Mouse (Mus musculus): ENCODE measurements around the gene Exoc2. TPM values are rescaled to one million over a fixed set of nuclear protein-coding genes. Genes with fewer than 3 reads are reported as not detected.

Gene Exoc2
- polyA plus RNA-seq, 1 experiment = 9.2 TPM

DNA sequence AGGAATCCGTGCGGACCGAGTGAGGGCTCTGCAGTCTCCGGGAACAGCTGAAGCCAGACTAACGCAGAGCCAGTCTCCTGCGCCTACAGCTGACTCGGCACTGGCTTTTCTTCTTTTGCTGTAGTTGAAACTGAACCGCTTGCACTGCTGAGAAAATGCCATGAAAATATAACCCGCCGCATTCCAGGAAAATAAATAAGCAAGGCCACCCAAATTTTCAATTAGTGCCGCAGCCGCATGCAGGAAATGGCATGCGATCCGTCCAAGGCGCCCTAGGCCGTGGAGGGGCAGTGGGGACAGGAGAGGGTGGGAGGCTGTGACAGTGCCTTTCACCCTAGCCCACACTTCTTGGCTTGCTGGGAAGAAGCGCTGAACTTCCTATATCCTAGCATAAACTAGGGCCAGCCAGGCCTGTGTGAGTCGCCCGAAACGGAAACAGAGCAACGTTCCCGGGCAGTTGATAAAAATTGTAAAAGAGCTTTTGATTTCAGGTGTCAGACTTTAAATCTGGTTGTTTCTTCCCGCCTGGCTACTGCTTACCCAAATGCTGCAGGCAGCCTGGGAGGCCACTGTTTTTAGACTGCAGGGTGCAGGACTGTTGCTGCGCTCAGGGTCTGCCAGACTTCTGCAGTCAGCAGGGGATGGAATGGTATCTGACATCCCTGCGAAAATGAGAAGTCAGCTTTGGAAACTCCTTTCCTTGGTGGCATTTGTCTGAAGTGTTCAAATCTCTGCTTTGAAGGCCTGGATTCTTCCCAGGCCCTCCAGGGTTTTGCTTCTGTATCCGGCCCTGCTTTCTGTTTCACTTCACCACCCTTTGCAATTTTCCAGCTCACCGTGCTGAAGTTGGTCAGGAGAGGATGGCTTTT is 11.9 kb upstream of the Exoc2 start:
- peak overlapping the region; percentile 85 for H3K27ac ChIP-seq (replicated peaks; ENCODE audit: low read depth, low read length)

GRCm38 (mm10) chr13:30985275-30985597 is 11.3 kb upstream of the Exoc2 start:
- H3K27ac ChIP-seq (replicated peaks; ENCODE audit: low read depth, low read length) = peak overlapping the region; percentile 85
- H3K4me3 ChIP-seq (ENCODE audit: insufficient read depth, low read depth, low read length) = peak overlapping the region; percentile 75
- H3K4me1 ChIP-seq (ENCODE audit: control insufficient read depth, insufficient read depth, insufficient read length, low read length) = no peaks in the 10 kb centered on the region

More for the DNA sequence above, 11.9 kb upstream of the Exoc2 start:
- H3K4me1 ChIP-seq (ENCODE audit: control insufficient read depth, insufficient read depth, insufficient read length, low read length) = no peaks in the 10 kb centered on the region
- peak overlapping the region; percentile 75 for H3K4me3 ChIP-seq (ENCODE audit: insufficient read depth, low read depth, low read length)

- Histone ChIP-seq H3K4me1 (ENCODE audit: control insufficient read depth, insufficient read depth, insufficient read length, low read length) (no peaks in the 10 kb centered on the region), H3K27ac (replicated peaks; ENCODE audit: low read depth, low read length) (no peak overlapping the region), H3K4me3 (ENCODE audit: insufficient read depth, low read depth, low read length) (no peak overlapping the region)
These were observed 7.8 kb upstream of the Exoc2 start for GRCm38 (mm10) chr13:30981666-30982065.

DNA sequence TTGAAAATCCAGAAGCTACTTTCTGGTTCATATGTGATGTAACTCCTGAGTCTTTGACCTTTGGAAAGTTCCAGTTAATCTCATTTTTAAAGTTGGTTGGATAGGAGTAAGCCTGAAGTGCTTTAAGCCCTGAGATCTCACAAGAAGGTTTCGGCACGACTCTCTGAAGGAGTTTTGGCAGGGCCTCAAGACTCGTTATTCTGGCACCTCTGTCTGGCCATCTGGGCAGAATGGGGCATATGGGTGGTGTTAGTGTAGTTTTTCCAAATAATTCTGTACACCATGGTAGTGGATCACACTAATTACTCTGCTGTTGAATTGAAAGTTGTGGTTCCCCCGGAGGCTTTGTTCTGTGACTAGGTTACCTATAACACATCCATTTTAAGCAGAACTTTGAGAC is 4.3 kb upstream of the Exoc2 start:
- Histone ChIP-seq H3K4me3 (ENCODE audit: insufficient read depth, low read depth, low read length) (no peak overlapping the region), H3K27ac (replicated peaks; ENCODE audit: low read depth, low read length) (no peak overlapping the region), H3K4me1 (ENCODE audit: control insufficient read depth, insufficient read depth, insufficient read length, low read length) (no peaks in the 10 kb centered on the region; the same call in 1 of the 2 replicates)

GRCm38 (mm10) chr13:30976536-30977084 is 2.7 kb upstream of the Exoc2 start:
- no peaks in the 10 kb centered on the region; the same call in none of the 2 replicates for H3K4me1 ChIP-seq (ENCODE audit: control insufficient read depth, insufficient read depth, insufficient read length, low read length)
- H3K27ac ChIP-seq (replicated peaks; ENCODE audit: low read depth, low read length) = no peak overlapping the region
- no peak overlapping the region for H3K4me3 ChIP-seq (ENCODE audit: insufficient read depth, low read depth, low read length)

GRCm38 (mm10) chr13:30974247-30974630 is 346 bp upstream of the Exoc2 start:
- Histone ChIP-seq H3K4me3 (ENCODE audit: insufficient read depth, low read depth, low read length) (peak overlapping the region; percentile 94), H3K4me1 (ENCODE audit: control insufficient read depth, insufficient read depth, insufficient read length, low read length) (no peaks in the 10 kb centered on the region; the same call in none of the 2 replicates), H3K27ac (replicated peaks; ENCODE audit: low read depth, low read length) (peak overlapping the region; percentile 24)

GRCm38 (mm10) chr13:30972102-30972501 is 1.8 kb downstream of the Exoc2 start:
- H3K4me1 ChIP-seq (ENCODE audit: control insufficient read depth, insufficient read depth, insufficient read length, low read length) = no peaks in the 10 kb centered on the region; the same call in none of the 2 replicates
- no peak overlapping the region for H3K27ac ChIP-seq (replicated peaks; ENCODE audit: low read depth, low read length)
- no peak overlapping the region for H3K4me3 ChIP-seq (ENCODE audit: insufficient read depth, low read depth, low read length)

DNA sequence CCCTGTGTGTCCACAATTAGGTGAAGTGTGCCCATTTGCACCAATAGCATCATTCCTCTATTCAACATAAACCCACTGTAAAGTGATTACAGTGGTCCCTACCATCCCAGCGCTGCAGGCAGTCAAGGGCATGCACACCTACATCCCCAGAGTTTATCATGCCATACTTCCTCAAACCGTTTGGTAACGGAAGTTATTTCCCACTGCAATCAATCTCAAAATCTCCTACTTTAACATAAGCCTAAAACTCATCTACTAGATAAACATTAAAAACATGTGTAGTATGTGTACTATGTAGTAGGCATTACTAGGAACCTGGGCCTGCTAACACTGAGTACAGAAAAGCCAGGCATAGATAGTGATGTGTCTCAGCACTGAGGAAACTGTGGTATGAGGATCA is 2.8 kb downstream of the Exoc2 start:
- H3K4me3 ChIP-seq (ENCODE audit: insufficient read depth, low read depth, low read length) = no peak overlapping the region
- peaks cover 3% of the 10 kb centered on the region for H3K4me1 ChIP-seq (ENCODE audit: control insufficient read depth, insufficient read depth, insufficient read length, low read length)
- H3K27ac ChIP-seq (replicated peaks; ENCODE audit: low read depth, low read length) = no peak overlapping the region

GRCm38 (mm10) chr13:30968311-30968710 is 5.6 kb downstream of the Exoc2 start:
- Histone ChIP-seq H3K4me1 (ENCODE audit: control insufficient read depth, insufficient read depth, insufficient read length, low read length) (peaks cover 3% of the 10 kb centered on the region), H3K27ac (replicated peaks; ENCODE audit: low read depth, low read length) (no peak overlapping the region), H3K4me3 (ENCODE audit: insufficient read depth, low read depth, low read length) (no peak overlapping the region)

DNA sequence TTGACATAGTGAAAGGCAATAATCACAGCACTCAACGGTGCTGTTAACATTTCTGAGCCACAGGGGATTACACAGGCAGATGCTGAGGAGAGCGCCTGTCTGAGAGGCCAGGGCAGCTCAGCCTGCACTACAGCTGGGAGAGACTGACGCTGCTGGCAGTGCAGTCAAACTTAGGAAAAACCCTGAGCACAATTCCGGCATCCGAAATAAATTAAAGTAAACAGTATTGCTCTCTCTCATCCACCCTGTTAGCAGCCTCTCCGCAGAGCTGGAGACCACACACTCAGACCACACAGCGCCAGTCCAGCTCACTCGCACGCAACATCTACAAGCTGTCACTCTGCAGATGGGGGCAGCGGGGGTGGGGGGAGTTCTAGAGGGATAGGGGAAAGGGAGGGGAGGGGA is 7.4 kb downstream of the Exoc2 start:
- H3K27ac ChIP-seq (replicated peaks; ENCODE audit: low read depth, low read length) = no peak overlapping the region
- H3K4me3 ChIP-seq (ENCODE audit: insufficient read depth, low read depth, low read length) = no peak overlapping the region
- H3K4me1 ChIP-seq (ENCODE audit: control insufficient read depth, insufficient read depth, insufficient read length, low read length) = peaks cover 3% of the 10 kb centered on the region

DNA sequence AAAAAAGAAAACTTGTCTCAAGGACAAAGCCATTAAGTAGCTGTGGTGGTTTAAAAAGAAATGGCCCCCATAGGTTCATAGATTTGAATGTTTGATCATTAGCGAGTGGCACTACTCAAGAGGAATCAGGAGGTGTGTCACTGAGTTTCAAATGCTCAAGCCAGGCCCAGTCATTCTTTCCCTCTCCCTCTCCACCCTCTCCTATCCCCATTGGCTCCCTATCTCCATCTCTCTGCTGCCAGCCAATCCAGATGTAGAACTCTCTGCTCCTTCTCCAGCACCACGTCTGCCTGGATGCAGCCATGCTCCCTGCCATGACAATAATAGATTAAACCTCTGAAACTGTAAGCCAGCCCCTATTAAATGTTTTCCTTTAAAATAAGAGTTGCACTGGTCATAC is 12.0 kb downstream of the Exoc2 start:
- no peak overlapping the region for H3K27ac ChIP-seq (replicated peaks; ENCODE audit: low read depth, low read length)

GRCm38 (mm10) chr13:30960714-30961113 is 13.2 kb downstream of the Exoc2 start:
- Histone ChIP-seq H3K4me3 (ENCODE audit: insufficient read depth, low read depth, low read length) (no peak overlapping the region), H3K4me1 (ENCODE audit: control insufficient read depth, insufficient read depth, insufficient read length, low read length) (peaks cover 7% of the 10 kb centered on the region; the same call in 1 of the 2 replicates), H3K27ac (replicated peaks; ENCODE audit: low read depth, low read length) (no peak overlapping the region)

More for the DNA sequence above, 12.0 kb downstream of the Exoc2 start:
- peaks cover 10% of the 10 kb centered on the region for H3K4me1 ChIP-seq (ENCODE audit: control insufficient read depth, insufficient read depth, insufficient read length, low read length)
- H3K4me3 ChIP-seq (ENCODE audit: insufficient read depth, low read depth, low read length) = no peak overlapping the region

- H3K4me3 ChIP-seq (ENCODE audit: insufficient read depth, low read depth, low read length) = no peak overlapping the region
- peaks cover 7% of the 10 kb centered on the region for H3K4me1 ChIP-seq (ENCODE audit: control insufficient read depth, insufficient read depth, insufficient read length, low read length)
- no peak overlapping the region for H3K27ac ChIP-seq (replicated peaks; ENCODE audit: low read depth, low read length)
These were observed 20.3 kb downstream of the Exoc2 start for GRCm38 (mm10) chr13:30953580-30953979.

DNA sequence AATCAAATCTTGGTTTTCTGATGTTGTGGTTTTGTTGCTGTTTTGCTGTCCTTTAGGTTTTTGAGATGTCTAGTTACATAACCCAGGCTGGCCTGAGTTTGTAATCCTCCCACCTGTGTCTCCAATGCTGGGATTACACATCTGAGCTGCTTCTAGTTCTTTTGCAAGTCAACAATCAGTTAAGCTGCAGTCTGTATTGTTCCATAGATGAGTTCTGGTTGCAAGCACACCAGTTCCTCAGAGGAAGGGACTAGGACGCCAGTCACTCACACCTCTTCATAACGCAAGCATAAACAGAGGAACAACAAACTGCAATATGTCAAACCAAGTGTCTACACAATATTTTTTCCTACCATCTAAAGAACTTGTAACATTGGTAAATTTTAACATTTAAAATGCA is 21.8 kb downstream of the Exoc2 start:
- Histone ChIP-seq H3K27ac (replicated peaks; ENCODE audit: low read depth, low read length) (no peak overlapping the region), H3K4me1 (ENCODE audit: control insufficient read depth, insufficient read depth, insufficient read length, low read length) (peaks cover 4% of the 10 kb centered on the region; the same call in 1 of the 2 replicates)

DNA sequence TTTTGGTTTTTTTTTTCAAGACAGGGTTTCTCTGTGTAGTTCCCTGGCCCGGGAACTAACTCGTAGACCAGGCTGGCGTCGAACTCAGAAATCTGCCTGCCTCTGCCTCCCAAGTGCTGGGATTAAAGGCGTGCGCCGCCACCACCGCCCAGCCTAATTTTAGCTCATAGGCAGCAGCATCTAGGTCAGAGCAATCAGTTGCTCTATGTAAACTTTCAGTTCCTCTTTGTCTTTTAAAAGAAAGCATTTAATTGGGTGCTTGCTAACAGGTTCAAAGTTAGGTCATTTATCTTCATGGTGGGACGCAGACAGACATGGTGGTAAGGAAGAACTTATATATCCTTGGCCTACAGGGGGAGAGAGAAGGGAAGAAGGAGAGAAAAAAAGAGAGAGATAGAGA is 24.7 kb downstream of the Exoc2 start:
- no peak overlapping the region for H3K4me3 ChIP-seq (ENCODE audit: insufficient read depth, low read depth, low read length)
- peaks cover 3% of the 10 kb centered on the region; the same call in 1 of the 2 replicates for H3K4me1 ChIP-seq (ENCODE audit: control insufficient read depth, insufficient read depth, insufficient read length, low read length)
- H3K27ac ChIP-seq (replicated peaks; ENCODE audit: low read depth, low read length) = no peak overlapping the region

More for the DNA sequence above, 21.8 kb downstream of the Exoc2 start:
- H3K4me3 ChIP-seq (ENCODE audit: insufficient read depth, low read depth, low read length) = no peak overlapping the region

- Histone ChIP-seq H3K27ac (replicated peaks; ENCODE audit: low read depth, low read length) (no peak within 1 kb of the TSS), H3K4me1 (ENCODE audit: control insufficient read depth, insufficient read depth, insufficient read length, low read length) (peaks cover 3% of the 10 kb centered on the region; the same call in 1 of the 2 replicates), H3K4me3 (ENCODE audit: insufficient read depth, low read depth, low read length) (no peak within 1 kb of the TSS)
These were observed 26.4 kb downstream of the Exoc2 start, which contains the start of gene Hus1b for GRCm38 (mm10) chr13:30947540-30947939. Gene Hus1b (minus strand): TSS chr13:30947759.
